Mouse (Mus musculus) hindbrain, postnatal 0 days (tissue): ENCODE results near the gene Lrtm2. TPM values are rescaled to one million over a fixed set of nuclear protein-coding genes. Genes with fewer than 3 reads are reported as not detected.

ENCODE experiments used
- ATAC-seq: fragments of 200-750 bp; cut with Nextera tagmentation; 2 replicates; pipeline ENCODE4 v1.8.0; 2017; ENCODE audit warnings: mild to moderate bottlenecking, moderate TSS enrichment, moderate library complexity
- DNase-seq: peaks from one replicate; pipeline ENCODE4 v3.0.0-alpha.2; 2015; ENCODE audit warnings: low spot score
- H3K27ac ChIP-seq: fragments of 300-500 bp; sonication (generic); 2 replicates; pipeline ENCODE4 v1.5.1; 2014; ENCODE audit warnings: mild to moderate bottlenecking
- H3K27me3 ChIP-seq: fragments of 300-500 bp; sonication (generic); 2 replicates; pipeline ENCODE4 v1.6.1; 2014; ENCODE audit warnings: low read length, mixed read lengths; ENCODE audit not compliant: insufficient read depth
- H3K36me3 ChIP-seq: fragments of 300-500 bp; sonication (generic); 2 replicates; pipeline ENCODE4 v1.6.1; 2014; ENCODE audit warnings: low read length, mixed read lengths; ENCODE audit not compliant: insufficient read depth
- H3K4me1 ChIP-seq: fragments of 300-500 bp; sonication (generic); 2 replicates; pipeline ENCODE4 v1.6.1; 2014; ENCODE audit warnings: antibody characterized with exemption, low read length, mixed read lengths; ENCODE audit not compliant: insufficient read depth
- H3K4me2 ChIP-seq: fragments of 300-500 bp; sonication (generic); 2 replicates; pipeline ENCODE4 v1.6.1; 2014; ENCODE audit warnings: low read depth, mild to moderate bottlenecking, low read length, moderate library complexity, mixed read lengths
- H3K4me3 ChIP-seq: fragments of 300-500 bp; sonication (generic); 2 replicates; pipeline ENCODE4 v1.5.1; 2014; ENCODE audit warnings: low read length
- H3K9ac ChIP-seq: fragments of 300-500 bp; sonication (generic); replicated peaks from 2 replicates; pipeline ENCODE4 v1.6.1; 2014; ENCODE audit warnings: mild to moderate bottlenecking, low read length, moderate library complexity, mixed read lengths
- H3K9me3 ChIP-seq: fragments of 300-500 bp; sonication (generic); 2 replicates; pipeline ENCODE4 v1.6.1; 2016; ENCODE audit warnings: low read length, mixed read lengths
- CTCF ChIP-seq: IDR thresholded peaks from 2 replicates; pipeline ENCODE4 v1.5.1; 2016; ENCODE audit warnings: antibody characterized with exemption, control low read depth, low read depth
- WGBS: fragments of 180-500 bp; shearing (Covaris S2); extraction: QIAGEN DNeasy Blood & Tissue Kit; methylation state at CpG from one replicate; pipeline ENCODE4 v1.1.7; 2014; 5-methylcytosine and 5-hydroxymethylcytosine counted together
- polyA plus RNA-seq: library from polyadenylated mRNA; unstranded; fragments of >200 nt; fragmentation: Nextera tagmentation; extraction: Ambion mirVana; gene quantifications from 2 replicates; pipeline ENCODE4 v1.2.1, GENCODE M21; 2015
- total RNA-seq: library from RNA; depleted of rRNA; stranded (reverse); fragments of >200 nt; gene quantifications from 2 replicates; pipeline ENCODE4 v1.2.3, GENCODE M21; 2014; rRNA removed

Gene Lrtm2
- total RNA-seq (37.5 and 44.4 TPM in 2 replicates), polyA plus RNA-seq (15.2 and 16.3 TPM in 2 replicates)

DNA sequence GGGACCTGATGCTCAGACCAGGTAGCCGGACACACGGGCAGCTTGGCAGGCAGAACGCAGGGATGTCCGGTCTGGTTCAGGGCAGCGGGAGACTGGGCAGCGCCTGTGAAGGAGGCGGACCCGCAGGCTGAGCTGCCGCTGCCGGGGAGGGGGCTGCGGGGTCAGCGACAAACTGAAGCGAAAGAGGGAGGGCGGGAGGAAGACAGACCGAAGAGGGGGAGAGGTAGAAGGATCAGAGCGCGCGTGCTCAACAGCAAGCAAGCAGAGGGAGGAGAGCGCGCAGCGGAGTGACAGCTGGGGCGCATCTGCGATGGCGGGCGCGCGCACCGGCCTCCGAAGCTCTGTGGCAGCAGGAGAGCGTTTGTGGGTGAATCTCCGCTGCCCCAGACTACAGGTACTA is at the start of gene Lrtm2:
Gene Lrtm2 (minus strand): TSS at position 261 of the 400 bp plus-strand sequence.
- no peaks in the 10 kb centered on the region for H3K27me3 ChIP-seq
- 2% methylated on average over 30 of the region's 31 CpGs for WGBS

DNA sequence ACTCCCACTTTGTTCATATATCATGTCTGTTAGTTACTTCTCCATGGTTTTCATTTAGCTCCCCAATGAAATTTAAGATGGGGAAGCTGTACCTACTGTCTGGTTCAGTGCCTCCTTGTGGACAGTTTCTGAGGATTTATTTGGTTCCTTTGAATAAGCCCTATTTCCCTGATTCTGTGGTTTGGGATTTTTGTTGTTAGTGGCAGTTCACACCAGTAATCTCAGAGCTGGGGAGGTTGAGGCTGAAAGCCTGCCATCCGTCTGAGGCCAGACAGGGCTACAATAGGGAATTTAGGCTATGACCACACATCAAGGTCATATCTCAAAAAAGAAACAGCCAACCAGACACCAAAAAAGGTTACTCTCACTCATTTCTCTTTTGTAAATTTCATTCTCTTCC is 48.1 kb upstream of the Lrtm2 start:
- Histone ChIP-seq H3K27ac (no peak overlapping the region), H3K36me3 (no peaks in the 10 kb centered on the region), H3K4me1 (no peaks in the 10 kb centered on the region), H3K27me3 (no peaks in the 10 kb centered on the region), H3K9me3 (no peaks in the 10 kb centered on the region), H3K9ac (no peak overlapping the region), H3K4me3 (no peak overlapping the region), H3K4me2 (no peak overlapping the region)
- ATAC-seq (no peak), DNase-seq (no peak)
- 81% methylated on average over 1 of the region's 1 CpGs for WGBS
- TF ChIP-seq CTCF, result peak; percentile 13; the same call in 1 of the 2 replicates

More for the DNA sequence above, at the start of gene Lrtm2:
- Histone ChIP-seq H3K4me2 (peak within 1 kb of the TSS; percentile 71), H3K9ac (peak within 1 kb of the TSS; percentile 65), H3K4me3 (peak within 1 kb of the TSS; percentile 58), H3K9me3 (no peaks in the 10 kb centered on the region), H3K4me1 (peaks cover 41% of the 10 kb centered on the region), H3K36me3 (no peaks in the 10 kb centered on the region), H3K27ac (peak within 1 kb of the TSS; percentile 87)
- ATAC-seq (peak; percentile 27; the same call in 1 of the 2 replicates), DNase-seq (peak; percentile 82)
- TF ChIP-seq CTCF, result no peak

DNA sequence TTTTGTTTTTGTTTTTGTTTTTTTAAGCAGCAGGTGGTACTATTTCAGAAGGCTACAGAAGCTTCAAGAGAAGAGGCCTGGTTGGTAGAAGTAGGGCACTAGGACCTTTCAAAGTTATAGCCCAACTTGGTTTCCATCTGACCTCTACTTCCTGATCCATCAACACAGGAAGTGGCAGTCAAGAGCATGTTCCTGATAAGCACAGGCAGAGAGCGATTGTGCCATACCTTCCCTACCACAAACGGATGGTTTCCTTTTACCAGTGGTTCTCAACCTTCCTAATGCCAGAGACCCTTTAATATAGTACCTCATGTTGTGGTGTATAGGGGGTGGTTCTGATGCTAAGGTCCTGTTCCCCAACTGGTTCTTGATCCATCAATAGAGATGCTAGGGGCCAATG is 47.0 kb upstream of the Lrtm2 start:
- H3K9ac ChIP-seq, result no peak overlapping the region
- no peak overlapping the region for H3K27ac ChIP-seq
- no peaks in the 10 kb centered on the region for H3K4me1 ChIP-seq
- H3K4me2 ChIP-seq, result no peak overlapping the region
- H3K4me3 ChIP-seq, result no peak overlapping the region
- no peak for TF ChIP-seq CTCF
- no peaks in the 10 kb centered on the region for H3K27me3 ChIP-seq
- WGBS, result 87% methylated on average over 2 of the region's 2 CpGs
- no peaks in the 10 kb centered on the region for H3K36me3 ChIP-seq
- ATAC-seq, result no peak
- H3K9me3 ChIP-seq, result no peaks in the 10 kb centered on the region
- no peak for DNase-seq

DNA sequence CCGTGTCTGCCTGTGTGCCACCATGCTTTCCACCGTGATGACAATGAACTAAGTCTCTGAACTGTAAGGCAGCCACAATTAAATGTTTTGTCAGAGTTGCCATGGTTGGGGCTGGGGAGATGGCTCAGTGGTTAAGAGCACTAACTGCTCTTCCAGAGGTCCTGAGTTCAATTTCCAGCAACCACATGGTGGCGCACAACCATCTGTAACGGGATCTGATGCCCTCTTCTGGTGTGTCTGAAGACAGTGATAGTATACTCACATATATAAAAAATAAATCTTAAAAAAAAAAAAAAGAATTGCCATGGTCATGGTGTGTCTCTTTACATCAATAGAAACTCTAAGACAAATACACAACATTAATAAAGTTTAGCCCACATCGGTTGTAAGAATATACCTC is 44.5 kb upstream of the Lrtm2 start:
- Histone ChIP-seq H3K9me3 (no peaks in the 10 kb centered on the region), H3K36me3 (no peaks in the 10 kb centered on the region)
- no peak for DNase-seq

DNA sequence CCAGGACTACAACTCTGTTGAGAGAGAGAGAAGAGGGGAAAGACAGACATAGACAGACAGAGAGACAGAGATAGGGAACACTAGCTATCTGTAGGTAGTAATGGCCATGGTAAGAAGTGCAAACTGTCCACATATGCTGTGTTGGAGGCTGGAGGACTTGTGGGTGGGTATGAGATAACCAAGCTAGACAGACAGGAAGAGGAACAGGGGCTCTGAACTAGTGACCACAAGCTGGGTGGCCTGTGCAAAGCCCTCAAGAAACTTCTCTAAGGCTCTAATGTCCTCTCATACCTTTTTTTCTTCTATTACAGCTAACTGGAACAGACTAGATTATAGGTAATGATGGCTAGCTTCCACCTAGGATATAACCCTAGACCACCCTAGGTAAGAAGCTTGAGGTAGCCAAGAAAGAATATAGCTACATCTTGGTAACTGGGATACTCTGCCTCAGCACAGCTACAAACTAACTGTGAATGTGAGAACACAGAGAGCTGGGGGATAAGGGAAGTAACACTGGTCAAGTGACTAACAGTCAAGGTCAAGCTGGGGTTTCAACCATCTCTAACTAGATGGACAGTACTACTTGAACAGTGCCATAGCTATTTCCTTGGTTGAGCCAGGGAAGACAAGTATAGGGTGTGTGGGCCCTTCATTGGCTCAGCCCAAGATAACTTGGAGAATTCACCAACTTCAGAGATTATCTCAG is 42.6 kb upstream of the Lrtm2 start:
- H3K9me3 ChIP-seq, result no peaks in the 10 kb centered on the region

More for the DNA sequence above, 44.5 kb upstream of the Lrtm2 start:
- Histone ChIP-seq H3K4me2 (no peak overlapping the region), H3K27ac (no peak overlapping the region), H3K9ac (no peak overlapping the region), H3K4me3 (no peak overlapping the region), H3K4me1 (no peaks in the 10 kb centered on the region), H3K27me3 (no peaks in the 10 kb centered on the region)
- peak; percentile 20 for TF ChIP-seq CTCF
- WGBS, result 73% methylated on average over 5 of the region's 5 CpGs
- ATAC-seq, result no peak

DNA sequence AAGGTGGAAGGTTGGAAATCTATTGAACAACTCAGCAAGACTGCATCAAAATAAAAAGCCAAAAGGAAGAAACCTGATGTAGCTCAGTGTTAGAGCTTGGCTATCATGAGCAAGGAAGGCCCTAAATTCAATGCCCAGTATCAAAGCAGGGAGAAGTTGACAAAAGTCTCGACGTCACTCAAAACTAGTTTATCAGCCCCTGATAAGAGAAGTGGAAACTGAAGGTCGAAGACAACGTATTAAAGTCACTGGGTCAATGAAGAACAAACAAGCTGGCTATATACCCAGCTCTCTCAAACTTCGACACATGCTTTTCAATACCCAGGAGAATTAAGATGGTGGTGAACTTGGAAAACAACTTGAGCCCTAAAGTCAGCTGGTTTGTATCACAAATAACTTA is 41.7 kb upstream of the Lrtm2 start:
- ATAC-seq (no peak), DNase-seq (no peak)
- no peaks in the 10 kb centered on the region for H3K4me1 ChIP-seq
- H3K9me3 ChIP-seq, result no peaks in the 10 kb centered on the region
- no peak for TF ChIP-seq CTCF
- H3K4me2 ChIP-seq, result no peak overlapping the region
- H3K36me3 ChIP-seq, result 0 out of 2 replicates have a peak, but pooled peaks cover 5% of the 10 kb centered on the region
- H3K9ac ChIP-seq, result no peak overlapping the region
- no peak overlapping the region for H3K4me3 ChIP-seq
- H3K27ac ChIP-seq, result no peak overlapping the region
- H3K27me3 ChIP-seq, result no peaks in the 10 kb centered on the region
- whole genome bisulfite sequencing, result 91% methylated on average over 5 of the region's 5 CpGs

More for the DNA sequence above, 42.6 kb upstream of the Lrtm2 start:
- no peaks in the 10 kb centered on the region for H3K27me3 ChIP-seq
- H3K4me1 ChIP-seq, result no peaks in the 10 kb centered on the region
- H3K27ac ChIP-seq, result no peak overlapping the region
- H3K36me3 ChIP-seq, result 0 out of 2 replicates have a peak, but pooled peaks cover 5% of the 10 kb centered on the region
- H3K4me2 ChIP-seq, result no peak overlapping the region
- ATAC-seq (no peak), DNase-seq (no peak)
- no peak for TF ChIP-seq CTCF
- H3K9ac ChIP-seq, result no peak overlapping the region
- H3K4me3 ChIP-seq, result no peak overlapping the region

DNA sequence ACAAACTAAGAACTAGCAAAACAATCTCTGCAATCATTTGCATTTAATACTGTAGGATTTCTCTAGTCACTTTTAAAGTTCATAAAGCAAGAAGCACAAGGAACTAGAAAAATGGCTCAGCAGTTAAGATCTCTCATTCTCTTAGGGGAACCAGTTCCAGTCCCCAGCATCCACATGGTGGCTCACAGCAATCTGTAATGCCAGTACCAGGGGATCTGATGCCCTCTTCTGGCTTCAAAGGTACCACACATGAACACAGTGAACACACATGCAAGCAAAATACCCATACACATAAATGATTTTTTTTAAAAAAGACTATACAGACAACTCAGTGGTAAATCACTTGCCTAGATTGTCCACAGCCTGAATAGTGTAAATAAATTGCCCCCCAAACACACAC is 41.1 kb upstream of the Lrtm2 start:
- Histone ChIP-seq H3K36me3 (0 out of 2 replicates have a peak, but pooled peaks cover 5% of the 10 kb centered on the region), H3K4me2 (no peak overlapping the region), H3K27ac (no peak overlapping the region), H3K27me3 (no peaks in the 10 kb centered on the region), H3K4me3 (no peak overlapping the region), H3K4me1 (no peaks in the 10 kb centered on the region), H3K9ac (no peak overlapping the region), H3K9me3 (no peaks in the 10 kb centered on the region)
- TF ChIP-seq CTCF, result peak; percentile 35
- no peak for ATAC-seq
- DNase-seq, result peak; percentile 11
